Mouse (Mus musculus) heart, adult 8-10 months (tissue): Measurements from ENCODE around the gene Prrc2b. TPM values are rescaled to one million over a fixed set of nuclear protein-coding genes. Genes with fewer than 3 reads are reported as not detected.

ENCODE experiments used
- DNase-seq: peaks from one replicate; pipeline ENCODE4 v3.0.0; 2022; ENCODE audit warnings: low spot score
- total RNA-seq, 4 experiments: library from RNA; stranded (reverse); gene quantifications; 2 replicates each; pipeline ENCODE4 v1.2.4; 2022

The Prrc2b gene
- total RNA-seq, 4 experiments from 2014 or later: 83.5 to 94.1 (median 89.2) TPM

DNA sequence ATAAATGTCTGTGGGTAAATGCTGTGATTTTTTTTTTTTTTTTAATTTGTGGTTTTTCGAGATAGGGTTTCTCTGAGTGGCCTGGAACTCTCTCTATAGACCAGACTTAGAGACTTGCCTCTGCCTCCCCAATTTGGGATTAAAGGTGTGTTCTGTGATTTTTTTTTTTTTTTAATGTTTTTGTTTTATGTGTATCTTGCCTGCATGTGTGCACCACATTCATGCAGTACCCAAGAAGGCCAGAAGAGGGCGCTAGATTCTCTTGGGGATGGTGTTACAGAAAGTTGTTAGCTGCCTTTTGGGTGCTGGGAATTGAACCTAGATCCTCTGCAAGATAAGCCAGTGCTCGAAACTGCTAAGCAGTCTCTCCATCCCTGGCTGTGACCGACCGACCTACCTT is 10.1 kb downstream of the Prrc2b start:
- DNase-seq: no peak

DNA sequence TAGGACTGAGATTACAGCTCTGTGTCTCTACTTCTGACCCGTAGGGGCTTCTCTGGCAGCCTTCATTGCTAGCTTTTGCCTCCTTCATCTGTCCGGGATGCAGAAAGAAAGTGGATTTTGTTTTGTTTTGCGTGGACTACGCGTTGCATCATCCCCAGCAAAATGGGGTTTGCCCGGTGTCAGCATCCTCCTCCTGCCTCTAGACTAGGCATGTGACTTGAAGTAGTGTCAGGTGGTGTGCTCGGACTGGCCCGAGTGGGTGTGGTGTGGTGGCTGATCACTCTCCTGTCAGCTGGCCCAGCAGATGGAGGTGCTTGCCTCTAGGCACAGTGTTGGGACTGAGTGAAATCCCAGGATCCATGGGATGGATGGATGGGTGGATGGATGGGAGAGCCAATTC is 11.2 kb downstream of the Prrc2b start:
- no peak for DNase-seq

DNA sequence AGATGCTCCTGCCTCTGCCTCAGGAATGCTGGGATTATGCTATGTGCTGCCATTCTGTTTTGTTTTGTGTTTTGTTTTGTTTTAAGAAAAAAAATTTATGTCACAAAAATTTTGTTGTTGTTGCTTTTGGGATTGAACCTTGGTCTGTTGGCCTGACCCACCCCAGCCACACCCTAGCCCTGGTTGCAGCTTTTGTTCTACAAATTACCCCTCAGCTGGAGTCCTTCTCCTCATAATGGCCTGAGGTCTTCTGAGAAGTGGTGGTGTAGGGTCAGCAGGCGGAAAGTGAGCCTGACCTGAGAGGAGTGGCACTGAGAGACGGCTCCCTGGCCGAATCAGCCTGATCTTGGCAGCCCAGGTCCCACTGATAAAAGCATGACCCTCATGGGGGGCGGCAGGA is 11.8 kb downstream of the Prrc2b start:
- DNase-seq: no peak

DNA sequence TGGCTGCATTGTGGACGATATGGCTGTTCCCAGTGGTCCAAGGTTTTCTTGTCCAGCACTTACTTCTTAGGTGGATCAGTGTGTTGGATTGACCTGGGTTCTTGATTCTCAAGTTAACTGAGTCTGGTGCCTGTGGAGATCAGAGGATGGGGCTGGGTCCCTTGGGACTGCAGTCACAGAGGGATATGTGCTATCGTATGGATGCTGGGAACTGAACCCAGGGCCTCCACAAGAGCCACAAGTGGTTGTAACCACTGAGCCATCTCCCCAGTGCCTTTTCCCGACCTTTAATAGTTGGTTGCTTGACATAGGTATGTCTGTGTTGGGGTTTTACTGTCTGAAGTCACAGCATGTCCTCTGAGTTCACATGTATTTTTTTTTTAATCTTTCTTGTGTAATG is 12.2 kb downstream of the Prrc2b start:
- no peak for DNase-seq

DNA sequence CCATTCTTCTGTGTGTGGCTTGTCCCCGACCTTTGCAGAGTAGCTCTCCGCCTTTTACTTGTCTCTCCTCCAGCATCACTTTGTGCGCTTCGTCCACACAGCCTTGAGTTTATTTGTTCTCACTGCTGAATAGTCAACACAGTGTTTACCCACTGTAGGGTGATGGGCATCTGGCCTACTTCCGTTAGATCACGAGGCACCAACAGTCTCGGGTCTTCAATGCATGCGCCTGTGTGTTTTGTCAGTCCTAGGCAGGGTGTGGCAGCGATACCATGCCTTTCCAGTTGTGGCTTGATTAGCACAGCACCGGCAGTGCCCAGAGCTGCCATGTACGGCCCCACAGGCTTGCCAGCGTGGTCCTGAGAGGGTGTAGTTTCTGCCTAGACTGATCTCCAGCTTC is 13.6 kb downstream of the Prrc2b start:
- DNase-seq: no peak

DNA sequence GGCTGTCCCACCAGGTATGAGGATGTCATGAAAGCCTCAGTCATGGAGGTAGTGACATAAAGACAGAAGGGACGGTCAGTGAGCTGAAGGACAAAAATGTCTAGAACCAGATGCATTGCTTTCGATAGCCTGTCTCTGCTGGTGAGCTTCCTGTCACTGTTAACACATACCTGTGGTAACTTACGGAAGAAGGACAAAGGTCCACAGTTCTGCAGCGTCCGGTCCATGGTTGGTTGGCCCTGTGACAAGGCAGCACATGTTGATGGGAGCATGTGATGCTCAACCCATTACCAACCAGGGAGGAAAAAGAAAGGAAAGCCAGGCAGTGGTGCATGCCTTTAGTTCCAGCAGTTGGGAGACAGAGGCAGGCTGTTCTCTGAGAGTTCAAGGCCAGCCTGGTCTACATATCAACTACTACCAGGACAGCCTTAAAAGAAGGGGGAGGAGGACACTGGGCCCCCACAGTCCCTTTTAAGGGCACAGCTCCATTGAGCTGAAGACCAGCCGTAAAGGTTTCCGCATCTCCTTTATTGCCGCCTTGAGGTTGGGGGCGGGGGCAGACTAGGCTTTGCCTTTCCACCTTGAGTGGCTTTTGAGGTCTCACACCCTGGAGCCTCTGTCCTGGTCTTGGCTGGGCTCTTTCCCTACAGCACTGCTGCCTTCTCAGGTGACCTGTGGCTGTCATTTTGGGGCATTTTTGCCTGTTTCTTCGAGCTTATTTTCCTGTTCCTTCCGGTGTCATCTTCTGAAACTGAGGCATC is 14.3 kb downstream of the Prrc2b start:
- no peak for DNase-seq

DNA sequence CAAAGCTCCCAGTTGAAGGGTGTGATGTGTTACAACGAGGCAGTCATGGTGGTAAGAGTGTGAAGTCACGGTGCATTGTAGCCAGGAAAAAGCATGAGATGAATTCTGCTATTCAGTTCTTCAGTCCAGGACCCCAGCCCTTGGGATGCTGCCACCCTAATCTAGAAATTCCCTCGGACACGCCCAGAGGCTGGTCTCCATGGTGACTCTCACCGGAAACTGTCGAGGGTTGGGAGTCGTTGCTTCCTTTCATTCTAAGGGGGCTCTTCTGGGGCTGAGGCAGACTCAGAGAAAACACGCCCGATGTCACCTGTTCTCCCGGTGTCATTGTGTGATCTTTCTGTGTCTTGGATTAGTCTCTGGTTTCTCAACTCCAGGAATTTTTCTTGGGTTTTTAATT is 15.7 kb downstream of the Prrc2b start:
- DNase-seq: no peak

DNA sequence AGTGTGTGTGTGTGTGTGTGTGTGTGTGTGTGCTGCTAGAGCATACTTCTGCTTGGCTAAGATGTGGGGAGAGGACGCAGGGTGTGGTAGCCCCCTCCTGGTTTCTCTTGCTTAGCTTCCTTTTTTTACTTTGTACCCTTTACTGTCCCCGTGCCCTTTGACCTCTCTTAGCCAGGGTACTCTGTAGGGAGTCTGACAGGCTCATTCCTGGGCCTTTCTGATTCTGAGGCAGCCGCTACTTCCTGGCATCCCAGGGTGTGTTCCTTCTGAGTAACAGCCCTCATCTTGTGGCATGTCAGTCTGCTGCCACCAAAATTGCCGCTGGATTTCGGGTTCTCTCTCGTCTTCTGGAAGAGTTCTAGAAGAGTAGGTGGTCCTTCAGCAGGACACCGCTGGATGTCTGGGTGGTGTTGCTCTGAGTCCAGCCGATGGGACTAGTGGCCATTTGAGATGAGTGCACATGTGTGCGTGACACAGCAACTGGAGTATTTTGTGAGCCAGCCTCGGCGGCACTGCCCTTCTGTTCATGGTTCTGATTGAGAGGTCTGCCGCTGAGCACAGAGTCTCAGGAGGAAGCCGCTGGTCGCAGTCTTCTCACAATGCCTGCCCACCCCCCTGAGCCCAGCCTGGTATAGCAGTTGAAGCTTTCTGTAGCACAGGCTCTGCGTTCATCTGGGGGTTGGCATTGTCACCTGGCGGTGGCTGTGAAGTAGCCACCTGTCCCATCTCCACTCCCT is 16.3 kb downstream of the Prrc2b start:
- no peak for DNase-seq

DNA sequence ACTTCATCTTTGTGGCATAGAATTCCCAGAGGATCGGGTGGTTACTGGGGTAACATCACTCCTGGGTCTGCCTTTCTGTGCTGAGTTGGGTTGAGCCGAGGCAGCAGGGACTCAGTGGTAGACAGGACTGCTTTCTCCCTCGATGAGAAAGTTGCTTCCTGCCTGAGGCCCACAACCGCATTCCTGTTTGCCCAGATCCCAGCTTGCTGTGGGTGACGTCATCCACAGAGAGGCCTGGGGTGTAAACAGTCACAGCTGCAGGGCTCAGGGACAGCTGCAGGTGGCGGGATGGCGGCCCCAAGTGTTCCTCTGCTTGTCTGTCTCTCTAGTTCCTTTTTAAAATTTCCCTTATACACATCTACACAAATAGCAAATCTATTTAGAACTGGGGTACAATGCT is 16.9 kb downstream of the Prrc2b start:
- DNase-seq: no peak

DNA sequence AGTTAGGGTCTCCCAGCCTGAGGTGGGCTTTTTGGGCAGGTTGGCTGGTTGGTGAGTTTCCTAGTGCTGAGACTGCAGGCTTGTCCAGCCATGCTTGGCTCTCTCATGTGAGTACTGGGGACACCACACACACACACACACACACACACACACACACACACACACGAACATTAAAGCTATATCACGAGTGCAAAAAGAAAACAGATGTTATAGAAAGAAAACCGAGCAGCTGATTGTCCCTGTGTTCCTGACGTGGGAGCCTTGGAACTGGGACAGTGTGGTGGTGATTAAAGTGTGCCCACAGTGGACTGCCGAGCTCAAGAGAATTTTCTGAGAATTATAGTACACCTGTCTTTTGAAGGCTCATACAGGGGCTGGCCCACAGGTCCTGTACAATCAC is 18.4 kb downstream of the Prrc2b start:
- no peak for DNase-seq

DNA sequence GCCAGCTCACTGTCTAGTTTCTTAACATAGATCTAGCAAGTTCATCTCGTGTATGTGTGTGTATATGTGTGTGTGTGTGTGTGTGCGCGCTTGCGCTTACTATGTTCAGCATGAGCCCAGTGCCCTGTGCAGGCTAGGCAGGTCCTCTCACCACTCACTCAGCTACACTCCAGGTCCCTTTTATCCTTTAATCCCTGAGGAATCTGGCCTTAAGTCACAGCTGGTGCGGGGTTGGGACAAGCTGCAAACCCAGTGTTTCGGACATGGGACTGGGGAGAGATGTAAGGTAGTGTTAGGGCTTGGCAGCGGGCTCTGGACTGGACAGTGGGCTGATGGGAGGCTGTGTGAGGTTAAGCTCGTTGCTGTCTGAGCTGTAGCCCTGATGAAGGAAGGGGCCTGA is 19.1 kb downstream of the Prrc2b start:
- DNase-seq: no peak

DNA sequence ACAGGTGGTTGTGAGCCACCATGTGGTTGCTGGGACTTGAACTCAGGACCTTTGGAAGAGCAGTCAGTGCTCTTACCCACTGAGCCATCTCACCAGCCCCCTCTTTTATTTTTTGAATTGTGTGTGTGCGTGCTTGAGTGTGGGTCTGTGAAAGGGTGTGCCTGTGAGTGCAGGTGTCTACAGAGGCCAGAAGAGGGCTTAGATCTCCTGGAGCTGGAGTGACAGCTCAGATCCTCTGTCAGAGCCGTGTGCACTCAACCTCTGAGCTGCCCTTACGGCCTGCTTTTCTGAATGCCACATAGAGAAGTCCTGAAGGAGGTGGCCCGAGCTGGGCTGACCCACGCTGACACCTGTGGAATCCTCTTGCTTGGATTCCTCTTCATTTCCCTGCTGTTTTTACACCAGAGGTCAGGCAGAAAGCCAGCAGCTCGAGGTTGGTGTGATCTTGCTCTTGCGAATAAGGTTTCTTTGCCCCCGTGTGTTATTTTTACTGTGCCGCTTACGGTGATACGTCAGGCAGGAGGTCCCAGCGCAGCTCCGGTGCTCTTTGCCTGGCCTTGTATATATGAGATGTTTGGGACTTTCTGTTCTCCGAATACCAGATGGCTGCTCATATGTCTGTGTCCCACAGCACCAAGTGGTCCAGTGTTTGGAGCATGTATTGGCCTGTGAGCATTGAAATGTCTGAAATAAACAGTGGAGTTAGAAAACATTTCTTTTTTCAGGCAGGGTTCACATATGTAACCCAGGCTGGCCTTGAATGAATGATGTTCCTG is 21.0 kb downstream of the Prrc2b start:
- no peak for DNase-seq

DNA sequence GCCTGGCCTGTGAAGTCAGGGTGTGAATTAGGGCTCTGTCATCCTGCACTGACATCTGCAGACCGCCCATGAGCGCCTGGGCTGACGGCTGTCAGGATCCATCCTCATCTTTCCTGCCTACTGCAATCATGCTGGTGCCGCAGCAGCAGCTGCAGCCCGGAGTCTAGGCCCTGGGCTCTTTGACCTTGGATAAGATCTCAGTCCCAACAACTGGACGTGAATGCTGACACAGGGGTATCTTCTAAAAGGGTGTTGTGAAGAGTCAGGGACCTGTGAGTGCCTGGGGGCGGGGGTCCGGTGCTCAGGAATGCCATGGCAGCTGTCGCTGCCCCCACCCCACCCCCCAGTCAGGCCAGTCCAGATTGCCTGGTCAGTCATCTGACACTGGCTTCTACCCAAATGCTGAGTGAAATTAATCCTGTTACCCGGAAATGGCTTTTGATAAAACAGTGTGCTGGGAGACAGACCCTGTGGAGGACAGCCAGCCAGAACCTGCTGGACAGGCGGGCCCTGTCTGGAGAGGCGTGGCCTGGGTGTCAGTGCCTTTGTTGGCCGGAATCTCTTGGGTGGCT is 23.4 kb downstream of the Prrc2b start:
- peak; percentile 87 for DNase-seq

DNA sequence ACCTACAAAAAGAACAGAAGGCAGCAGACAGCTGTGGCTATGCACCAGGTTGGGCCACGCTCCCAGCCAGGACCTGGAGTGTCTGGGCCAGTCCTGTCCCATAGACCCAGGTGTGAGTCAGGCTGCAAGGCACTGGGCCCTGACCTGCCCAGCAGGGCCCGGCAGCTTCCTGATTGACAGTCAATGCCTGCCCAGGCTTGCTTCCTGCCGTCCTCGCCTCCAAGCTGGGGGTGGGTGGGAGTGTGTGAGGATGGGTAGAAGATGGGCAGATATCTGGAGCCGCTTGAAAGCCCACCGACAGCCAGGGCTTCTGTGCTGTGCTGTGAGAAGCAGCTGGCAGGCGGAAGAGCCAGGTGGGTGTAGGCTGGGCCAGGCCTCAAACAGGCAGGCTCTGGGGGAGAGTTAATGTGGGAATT is 24.2 kb downstream of the Prrc2b start:
- no peak for DNase-seq

DNA sequence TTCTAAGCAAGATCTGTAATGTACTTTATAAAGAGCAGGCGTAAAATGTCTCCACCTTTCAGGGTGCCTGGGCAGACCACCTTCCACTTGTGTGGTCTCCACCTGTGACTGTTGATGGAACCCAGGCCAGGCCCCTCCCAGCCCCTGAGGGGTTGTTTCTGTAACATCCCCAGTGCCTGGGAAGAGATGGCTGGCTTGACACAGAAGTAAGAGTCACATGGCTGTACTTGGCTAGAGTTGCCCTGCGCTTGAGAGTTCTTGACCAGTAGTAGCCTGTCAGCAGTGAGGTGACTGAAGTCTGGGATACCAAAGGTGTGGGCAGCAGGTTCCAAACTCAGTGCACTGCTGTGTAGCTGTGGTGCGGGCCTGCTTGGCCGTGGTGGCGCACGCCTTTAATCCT is 24.6 kb downstream of the Prrc2b start:
- DNase-seq: no peak

DNA sequence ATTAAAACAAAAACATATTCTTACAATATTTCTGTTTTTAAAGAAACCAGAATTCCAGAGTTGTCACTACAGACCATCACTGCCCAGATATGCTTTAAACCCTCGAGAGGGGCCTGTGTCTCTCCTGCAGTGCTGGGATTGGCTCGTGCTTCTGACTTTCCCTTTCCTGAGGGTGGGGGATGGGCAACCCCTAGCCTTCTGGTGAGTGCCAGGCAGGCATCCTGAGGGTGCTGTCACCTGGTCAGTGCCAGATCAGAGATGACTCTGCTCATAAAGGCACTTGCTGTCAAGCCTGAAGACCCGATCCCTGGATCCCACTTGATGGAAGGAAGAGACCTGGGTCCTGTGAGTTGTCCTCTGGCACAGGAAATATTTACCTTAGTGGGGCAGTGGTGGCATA is 26.0 kb downstream of the Prrc2b start:
- no peak for DNase-seq

DNA sequence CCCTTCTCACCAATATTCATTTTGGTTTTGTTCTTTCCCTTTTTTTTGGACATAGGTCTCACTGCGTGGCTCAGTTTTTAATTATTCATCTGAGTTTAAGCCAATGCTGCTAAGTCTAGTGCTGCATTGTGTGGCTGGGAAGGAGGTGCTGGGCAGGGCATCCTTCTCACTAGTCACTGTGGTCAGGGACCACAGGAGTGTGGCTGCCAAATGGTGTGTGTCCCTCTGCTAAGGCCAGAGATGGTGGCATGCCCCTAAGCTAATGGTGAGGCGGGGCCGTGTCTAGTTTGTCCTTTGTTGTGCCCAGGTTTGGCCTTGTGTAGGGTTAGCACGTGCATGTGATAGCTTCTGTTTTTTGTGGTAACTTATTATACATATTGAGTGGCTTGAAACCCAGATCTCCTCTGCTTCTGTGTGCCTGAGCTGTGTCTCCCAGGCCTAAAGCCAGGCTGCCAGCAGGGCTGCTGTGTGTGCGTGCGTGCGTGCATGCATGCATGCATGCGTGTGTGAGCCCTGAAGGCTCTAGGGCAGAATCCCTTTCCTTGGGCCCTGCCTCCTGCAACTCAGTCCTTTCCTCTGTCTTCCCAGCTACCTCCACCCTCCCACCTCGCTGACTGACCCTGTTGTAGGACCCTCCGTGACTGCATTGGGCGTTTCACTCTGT is 26.6 kb downstream of the Prrc2b start:
- DNase-seq: no peak

DNA sequence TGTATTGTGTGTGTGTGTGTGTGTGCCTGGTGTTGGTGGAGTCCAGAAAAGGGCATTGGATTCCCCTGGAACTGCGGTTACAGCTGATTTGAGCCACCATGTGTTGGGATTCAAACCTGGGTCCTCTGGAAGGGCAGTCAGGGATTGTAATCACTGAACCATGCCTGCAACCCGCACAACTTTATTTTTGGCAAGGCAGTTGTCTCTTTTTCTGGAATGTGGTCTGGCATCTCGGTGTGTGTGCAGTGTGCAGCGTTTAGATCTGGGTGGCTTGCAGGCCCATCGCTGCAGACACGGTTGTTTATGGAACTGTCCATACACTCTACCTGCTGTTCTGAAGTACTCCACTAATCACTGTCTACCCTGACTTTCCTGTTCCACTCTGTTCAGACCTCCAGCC is 28.5 kb downstream of the Prrc2b start:
- DNase-seq: no peak

DNA sequence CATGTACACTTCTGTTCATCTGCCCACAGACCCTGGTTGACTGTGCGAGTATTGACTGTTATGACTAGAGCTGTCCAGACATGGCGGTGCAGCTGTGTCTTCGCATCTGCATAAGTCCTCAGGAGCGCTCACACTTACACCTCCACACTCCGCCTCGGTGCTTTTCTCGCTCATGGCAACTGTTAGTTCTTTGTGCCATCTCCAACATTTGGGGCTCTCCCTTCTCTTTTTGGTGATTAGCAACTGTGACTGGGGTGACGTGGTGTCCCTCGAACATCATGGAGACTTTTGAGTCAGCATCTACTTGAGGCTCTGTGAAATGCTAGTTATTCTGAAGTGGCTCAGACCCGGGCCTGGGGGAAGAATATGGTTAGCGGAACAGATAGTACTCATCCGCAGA is 29.2 kb downstream of the Prrc2b start:
- no peak for DNase-seq

DNA sequence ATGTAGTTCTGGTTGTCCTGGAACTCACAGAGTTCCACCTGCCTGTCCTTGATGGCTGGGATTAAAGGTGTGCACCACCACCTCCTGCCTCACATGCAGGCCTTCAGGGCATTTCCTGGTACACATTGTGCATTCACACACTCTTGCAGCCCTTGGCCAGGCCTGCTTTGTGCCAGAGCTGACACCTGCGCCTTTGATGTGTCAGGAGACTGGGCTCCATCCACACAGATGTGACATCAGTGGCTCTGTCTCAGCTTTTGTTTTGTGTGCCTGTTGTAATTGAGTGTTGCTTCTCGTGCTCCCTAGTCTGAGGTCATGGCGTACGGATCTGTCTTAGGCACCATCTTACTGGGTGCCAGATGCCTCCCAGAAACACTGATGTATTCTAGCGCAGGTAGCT is 30.5 kb downstream of the Prrc2b start:
- no peak for DNase-seq

DNA sequence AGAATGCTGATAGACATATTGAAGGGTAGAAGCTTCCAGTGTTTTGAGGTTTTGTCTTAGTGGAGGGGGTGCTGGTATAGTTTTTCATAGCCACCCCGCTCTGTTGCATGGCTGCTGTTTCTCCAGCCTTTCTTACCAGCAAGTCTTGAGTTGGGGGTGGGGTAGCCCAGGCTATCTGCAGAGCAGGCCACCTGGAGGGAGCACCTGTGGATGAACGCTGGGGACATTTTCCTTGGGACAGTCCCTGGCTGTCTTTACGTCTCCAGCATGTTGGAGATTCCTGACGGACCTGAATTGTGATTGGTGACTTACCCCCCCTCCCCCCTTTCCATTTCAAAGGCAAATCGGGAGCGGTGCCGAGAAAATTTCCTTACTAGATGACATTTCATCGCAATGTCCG is 31.2 kb downstream of the Prrc2b start:
- no peak for DNase-seq
